Mouse (Mus musculus) c-Kit-positive CD71-positive TER-119-negative erythroid progenitor cells, embryonic 14.5 days (primary cell): ENCODE results near the gene 2610001J05Rik.
"Not testable (repeated sequence)": the region's sequence is repeated elsewhere in the genome, so short reads cannot be mapped to it uniquely, and the experiment has no call there.

Source experiments
- DNase-seq: peaks from one replicate; pipeline ENCODE4 v3.0.0-alpha.2; 2013; ENCODE audit warnings: low read depth

Gene 2610001J05Rik

GRCm38 (mm10) chr6:13870919-13871624 lies at the start of gene 2610001J05Rik:
Gene 2610001J05Rik, minus strand, starts transcription at chr6:13871518.
- peak; percentile 82 for DNase-seq

DNA sequence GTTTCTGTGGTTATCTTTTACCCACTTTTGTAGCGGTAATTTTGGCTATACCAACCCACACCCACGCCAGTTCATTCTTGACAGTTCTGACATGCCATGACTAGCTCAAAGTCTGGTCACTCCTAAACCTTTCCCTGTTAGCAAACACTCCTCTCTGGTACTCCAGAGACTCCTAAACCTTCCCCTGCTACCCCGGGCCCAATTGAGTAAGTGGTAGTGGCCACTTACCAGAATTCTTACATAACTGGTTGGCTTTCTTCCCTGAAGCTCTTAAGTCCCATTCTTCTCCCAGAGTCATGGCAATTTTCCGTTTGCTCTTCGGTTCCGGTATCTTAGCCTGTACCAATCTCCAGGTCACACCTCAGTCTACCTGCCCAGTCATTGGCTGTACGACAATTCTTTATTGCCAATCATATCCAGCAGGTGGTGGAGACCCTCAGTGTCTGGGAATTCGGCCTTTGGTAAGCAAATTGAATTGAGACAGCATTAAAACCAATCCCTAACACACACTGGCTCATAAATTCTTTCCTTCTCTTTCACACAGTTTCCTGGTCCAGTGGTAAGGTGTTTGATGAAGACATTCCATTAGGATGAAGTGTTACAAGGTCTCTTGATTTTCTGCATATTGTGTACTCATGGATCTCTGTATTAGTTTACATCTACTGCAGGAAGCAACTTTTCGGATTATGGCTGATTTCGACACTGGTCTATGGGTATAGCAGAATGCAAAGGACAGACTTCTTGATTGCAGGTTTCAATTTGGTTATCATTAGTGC lies 38.6 kb upstream of the 2610001J05Rik start:
- no peak for DNase-seq

- no peak for DNase-seq
These were observed 31.8 kb upstream of the 2610001J05Rik start for GRCm38 (mm10) chr6:13902941-13903627.

- no peak for DNase-seq
These were observed 13.7 kb upstream of the 2610001J05Rik start for GRCm38 (mm10) chr6:13884877-13885592.

- no peak for DNase-seq
These were observed 11.6 kb upstream of the 2610001J05Rik start for GRCm38 (mm10) chr6:13882919-13883318.

DNA sequence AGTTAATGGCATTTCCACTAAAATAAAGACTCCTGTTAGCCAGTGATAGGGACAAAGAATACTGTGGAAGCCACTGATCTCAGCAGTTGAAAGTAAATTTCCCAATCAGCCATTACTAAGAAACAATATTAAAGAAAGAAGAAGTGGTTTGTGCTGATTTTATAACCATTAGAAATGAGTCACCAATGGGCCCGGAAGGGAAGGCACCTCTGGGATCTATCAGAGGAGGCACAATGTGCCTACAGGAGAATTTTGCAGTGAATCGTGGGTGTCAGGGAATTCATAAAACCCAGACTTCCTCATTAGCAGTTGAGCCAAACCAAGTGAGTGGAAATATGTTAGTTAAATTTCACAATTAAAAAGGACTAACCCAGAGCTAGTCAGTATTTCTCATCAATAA lies 2.6 kb upstream of the 2610001J05Rik start:
- DNase-seq: no peak

DNA sequence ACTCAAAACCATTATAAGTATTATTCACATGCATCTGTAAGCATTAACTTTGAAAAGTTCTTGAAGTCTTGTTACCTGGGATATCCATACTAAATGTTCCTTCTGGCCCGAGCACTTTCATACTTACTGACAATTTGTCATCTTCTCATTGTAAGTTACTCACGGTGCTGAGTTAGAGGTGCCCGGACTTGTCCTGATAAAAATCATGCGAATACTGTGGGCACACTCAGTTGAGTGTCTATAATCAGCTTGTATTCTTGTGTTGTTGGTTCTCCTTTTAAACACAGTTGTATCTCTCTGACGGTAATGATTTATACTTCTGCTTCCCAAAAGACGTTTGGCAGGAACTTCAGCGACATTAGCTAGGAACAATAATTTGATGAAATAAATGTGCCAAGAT lies 758 bp upstream of the 2610001J05Rik start:
- DNase-seq: peak; percentile 10

GRCm38 (mm10) chr6:13871625-13871958 lies 274 bp upstream of the 2610001J05Rik start:
- DNase-seq: no peak

GRCm38 (mm10) chr6:13870289-13870741 lies 1.0 kb downstream of the 2610001J05Rik start:
- peak; percentile 8 for DNase-seq

- no peak for DNase-seq
These were observed 10.7 kb downstream of the 2610001J05Rik start for GRCm38 (mm10) chr6:13860596-13860995.

GRCm38 (mm10) chr6:13859877-13860585 lies 11.3 kb downstream of the 2610001J05Rik start:
- DNase-seq: no peak

GRCm38 (mm10) chr6:13854230-13854629 lies 17.1 kb downstream of the 2610001J05Rik start:
- DNase-seq: no peak

DNA sequence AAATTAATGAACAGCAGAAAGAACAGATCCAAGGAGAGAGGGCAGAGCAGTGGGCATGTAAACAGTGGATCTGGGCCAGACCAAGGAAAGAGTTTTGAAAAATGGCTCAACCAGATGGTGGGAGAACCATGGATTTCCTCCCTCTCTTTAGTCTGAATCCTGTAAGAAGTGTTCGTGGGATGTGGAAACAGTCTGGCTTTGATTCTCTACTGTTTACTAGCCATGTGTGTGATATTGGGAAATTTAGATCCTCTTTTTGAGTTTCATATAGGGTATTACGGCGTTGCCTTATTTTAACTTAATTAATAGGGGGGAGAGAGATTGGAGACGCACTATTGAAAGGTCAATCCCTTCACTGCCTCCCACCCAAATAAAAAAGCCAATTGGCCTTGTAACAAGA lies 18.1 kb downstream of the 2610001J05Rik start:
- DNase-seq: no peak

- not testable (repeated sequence) for DNase-seq
These were observed 25.3 kb downstream of the 2610001J05Rik start for GRCm38 (mm10) chr6:13846031-13846430.

GRCm38 (mm10) chr6:13839345-13840054 lies 31.8 kb downstream of the 2610001J05Rik start, which contains the start of gene Gpr85:
Gene Gpr85, minus strand, starts transcription at chr6:13839942.
- no peak for DNase-seq

DNA sequence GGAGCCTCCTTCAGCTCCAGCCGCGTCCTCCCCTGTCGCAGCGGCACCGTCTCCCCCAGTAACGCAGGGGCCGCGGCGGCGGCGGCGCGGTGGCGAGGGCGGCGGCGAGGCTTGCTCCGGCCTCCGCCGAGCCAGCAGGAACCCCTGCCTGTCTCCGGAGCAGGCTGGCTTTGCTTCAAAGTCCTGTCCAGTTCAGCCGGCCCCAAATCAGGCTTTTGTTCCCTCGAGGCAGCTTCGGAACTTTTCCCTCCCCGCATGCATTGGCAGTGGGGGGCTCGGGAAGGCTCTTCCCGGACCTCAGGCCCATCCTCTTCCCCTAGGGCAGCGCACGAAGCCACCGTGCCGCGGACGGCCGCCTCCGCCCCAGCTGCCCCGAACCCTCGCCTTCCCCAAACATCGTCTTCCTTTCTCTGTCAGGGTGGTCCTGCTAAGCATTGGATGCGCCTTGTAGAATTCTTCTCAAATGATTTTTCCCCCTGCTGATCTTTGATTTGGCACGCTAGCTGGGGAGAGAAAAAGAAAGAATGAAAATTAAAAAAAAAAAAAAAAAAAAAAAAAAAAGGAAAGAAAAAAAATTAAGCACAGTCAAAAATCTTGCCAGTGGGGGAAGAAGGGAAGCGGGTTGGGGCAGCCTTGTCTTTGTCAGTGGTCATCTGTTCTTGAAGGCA lies 32.5 kb downstream of the 2610001J05Rik start:
- no peak for DNase-seq

GRCm38 (mm10) chr6:13837916-13838676 lies 33.2 kb downstream of the 2610001J05Rik start:
- no peak for DNase-seq

GRCm38 (mm10) chr6:13836967-13837570 lies 34.2 kb downstream of the 2610001J05Rik start:
- DNase-seq: no peak
